Mouse (Mus musculus): ENCODE results near the gene Haus4.

DNA sequence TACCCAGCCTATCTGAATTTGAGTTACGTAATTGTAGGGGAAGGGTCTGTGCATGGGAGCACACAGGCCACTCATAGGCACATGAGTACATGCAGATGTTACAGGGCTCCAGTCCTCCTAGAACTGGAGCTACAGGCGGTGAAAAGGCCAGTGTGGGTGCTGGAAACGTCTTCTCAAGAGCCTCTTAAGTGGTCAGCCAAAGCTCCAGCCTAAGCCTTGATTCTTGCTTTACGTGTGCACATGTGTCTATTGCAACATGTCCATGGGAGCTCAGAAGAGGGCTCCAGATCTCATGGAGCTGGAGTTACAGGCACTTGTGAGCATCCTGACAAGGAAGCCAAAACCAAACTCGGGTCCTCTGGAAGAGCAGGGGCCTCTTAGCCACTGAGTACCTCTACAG lies 9.7 kb downstream of the Haus4 start:
- TF ChIP-seq POLR2A (IDR thresholded peaks at IDR 0.05; ENCODE audit: insufficient read depth, low read depth, low read length): no peak
- TF ChIP-seq CTCF (IDR thresholded peaks at IDR 0.05): no peak

Data from heart, adult 2 months (tissue).